Mouse (Mus musculus) embryo, embryonic 10.5 days (tissue): Measurements from ENCODE around the gene Qrfpr.
A peak's percentile ranks its signal among the peaks of the same experiment; 100 is the strongest.

ENCODE experiments used
- DNase-seq: peaks from one replicate; pipeline ENCODE4 v3.0.0-alpha.2; 2015; ENCODE audit warnings: low spot score

Qrfpr gene

DNA sequence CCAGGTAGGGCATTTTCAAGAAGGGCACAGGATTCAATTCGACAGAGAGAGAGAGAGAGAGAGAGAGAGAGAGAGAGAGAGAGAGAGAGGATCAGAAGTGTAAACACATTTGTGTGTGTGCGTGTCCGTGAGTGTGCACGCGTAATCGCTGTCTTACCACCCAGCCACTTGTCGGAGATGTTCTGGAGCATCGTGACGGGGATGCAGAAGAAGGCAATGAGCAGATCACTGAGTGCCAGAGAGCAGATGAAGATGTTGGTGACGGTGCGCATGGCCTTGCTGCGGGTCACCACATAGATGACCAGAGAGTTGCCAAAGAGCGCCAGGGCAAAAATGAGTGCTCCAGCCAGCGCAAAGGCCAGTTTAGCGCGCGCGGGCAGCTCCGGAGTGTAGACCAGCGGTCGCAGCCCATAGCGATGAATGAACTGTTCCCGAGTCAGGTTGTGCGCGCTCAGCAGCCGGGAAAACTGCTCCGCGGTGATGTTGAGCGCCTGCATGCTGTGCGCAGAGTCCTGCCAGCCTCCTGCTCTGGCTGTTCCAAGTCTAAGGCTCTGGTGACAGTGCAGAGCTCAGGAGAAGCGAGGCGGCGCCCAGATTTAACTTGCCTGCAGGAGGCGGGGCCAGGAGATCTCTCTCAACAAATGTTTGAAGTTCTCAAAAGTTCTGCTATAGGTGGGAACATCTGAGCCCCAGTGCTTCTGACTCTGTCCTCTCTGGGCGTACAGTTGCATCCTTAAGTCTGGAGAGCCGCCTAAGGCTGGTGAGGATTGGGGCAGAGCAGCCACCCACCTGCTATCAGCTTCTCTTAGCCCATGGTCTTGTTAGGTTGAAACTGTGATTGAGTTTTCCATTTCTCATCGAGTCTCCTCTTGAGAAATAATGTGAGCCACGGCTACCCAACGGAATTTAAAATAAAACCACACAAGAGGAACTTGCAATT is at the start of gene Qrfpr:
Gene Qrfpr (minus strand): TSS at position 571 of the 940 bp plus-strand sequence.
- peak; percentile 39 for DNase-seq

DNA sequence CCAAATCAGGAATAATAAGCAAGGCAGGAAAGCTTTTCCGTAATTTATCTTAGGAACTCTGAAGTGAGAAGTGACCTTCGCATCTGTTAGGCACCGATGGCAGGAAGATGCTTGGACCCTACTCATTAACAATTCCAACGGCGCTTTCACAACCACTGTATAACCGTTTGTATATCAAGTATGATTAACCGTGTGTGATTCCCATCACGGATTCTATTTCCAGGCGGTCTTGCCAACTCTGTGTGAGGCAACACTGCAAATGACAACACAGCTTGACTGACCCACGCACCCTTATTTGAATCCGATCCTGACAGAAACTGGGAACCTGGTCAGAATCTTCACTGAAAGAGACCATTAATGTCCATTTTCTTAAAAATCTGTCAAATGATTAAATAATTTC is 41.8 kb upstream of the Qrfpr start:
- no peak for DNase-seq

DNA sequence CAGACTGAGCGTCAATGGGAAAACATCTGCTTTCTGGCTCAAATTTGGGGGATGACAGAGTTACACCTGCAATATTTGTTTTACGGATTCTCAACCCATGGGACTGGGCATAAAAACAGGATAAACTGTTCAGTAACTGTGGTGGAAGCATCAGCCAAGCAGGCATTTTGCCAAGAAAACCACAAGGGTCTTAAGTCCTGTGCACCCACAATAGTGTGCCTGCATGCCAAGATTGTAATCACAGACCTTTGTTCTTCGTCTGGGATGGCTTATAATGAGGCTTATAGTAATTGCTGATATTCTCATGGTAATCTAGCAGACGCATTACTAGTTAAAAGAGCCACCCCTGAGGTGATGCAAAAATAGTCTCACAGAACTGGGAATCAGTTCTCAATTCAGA is 41.2 kb upstream of the Qrfpr start:
- DNase-seq = no peak

DNA sequence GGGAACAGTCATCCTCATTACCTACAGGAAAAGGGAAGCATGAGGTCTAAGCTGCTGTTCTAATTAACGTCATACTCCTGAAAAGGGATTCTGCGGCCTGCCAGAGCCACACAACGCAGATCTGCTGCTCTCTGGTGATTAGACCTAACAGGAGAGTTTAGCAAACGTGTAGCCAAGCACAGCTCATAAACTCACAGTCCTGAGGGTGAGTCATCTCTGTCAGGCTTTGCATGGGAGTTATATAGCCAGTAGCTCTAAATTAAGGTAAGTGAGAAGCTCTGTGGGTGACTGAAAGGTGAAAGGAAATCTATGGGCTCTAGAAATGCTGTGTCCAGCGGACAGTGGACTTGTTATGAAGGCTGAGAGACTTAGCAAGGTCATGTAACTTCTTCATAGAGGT is 28.5 kb upstream of the Qrfpr start:
- no peak for DNase-seq

DNA sequence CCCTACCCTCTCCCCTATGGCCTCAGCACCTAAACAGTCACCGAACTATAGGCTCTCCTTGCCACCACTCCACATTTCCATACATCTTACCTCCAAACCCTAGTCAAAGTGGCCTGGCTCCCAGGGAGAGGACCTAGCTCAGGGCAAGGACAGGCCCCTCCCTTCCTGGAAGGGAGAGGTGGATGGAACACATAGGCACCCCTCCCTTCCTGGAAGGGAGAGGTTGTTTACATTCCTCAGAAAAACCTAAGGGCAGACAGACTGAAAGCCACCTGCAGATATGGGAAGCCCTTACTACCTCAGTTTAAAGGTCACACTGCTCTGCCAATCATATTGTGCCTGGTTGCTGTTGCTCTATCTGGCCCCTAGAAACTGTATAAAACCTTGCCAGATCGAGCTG is 26.3 kb upstream of the Qrfpr start:
- DNase-seq = no peak

DNA sequence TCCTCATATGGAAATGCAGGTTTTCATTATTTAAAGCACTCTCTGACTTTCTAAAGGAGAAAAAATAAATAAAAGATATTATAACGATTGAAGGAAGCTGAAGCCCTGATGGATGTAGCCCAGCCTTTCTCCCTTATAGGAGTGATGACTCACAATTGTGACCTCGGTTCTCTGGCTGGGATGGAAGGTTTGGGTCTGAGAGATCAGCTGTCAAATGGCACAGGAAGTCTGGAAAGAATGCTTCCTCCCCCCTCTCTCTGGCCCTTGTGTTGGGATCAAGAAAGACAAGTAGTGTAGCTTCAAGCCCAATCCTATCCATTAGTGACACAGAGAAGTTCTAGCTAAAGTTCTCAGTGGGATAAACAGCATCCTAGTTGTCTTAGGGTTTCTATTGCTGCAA is 7.8 kb upstream of the Qrfpr start:
- no peak for DNase-seq

DNA sequence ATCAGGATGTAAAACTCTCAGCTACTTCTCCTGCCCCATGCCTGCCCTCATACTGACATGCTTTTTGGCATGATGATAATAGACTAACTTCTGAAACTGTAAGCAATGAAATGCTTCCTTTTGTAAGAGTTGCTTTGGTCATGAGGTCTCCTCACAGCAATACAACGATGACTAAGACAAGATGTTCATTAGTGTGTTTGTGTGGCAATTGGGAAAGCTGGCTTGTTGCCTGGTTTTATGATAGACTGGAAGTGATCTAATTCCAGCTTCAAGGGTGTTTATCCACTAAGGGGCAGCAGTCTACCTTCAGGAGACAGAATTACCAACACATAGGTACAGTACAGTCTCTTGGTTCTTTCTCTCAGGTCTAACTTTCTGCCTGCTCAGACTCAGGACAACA is 5.1 kb upstream of the Qrfpr start:
- DNase-seq = no peak

DNA sequence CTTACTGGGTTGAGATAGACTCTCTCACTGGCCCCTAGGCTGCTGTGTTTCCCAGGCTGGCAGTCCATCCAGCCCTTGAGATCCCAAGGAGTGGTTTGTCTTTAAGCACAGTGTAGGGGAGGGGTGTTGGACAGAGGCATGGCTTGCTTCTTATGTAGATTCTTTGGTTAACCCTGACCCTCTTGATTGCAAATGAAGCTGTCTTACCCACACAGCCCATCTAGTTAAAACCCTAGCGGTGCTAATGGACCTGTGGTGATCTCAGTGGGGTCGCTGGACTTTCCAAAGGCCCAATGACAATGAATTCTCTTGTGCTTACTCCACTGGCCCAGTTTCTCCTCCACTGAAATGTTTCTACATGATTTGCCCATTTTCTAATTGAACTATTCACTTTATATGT is 1.2 kb upstream of the Qrfpr start:
- no peak for DNase-seq

DNA sequence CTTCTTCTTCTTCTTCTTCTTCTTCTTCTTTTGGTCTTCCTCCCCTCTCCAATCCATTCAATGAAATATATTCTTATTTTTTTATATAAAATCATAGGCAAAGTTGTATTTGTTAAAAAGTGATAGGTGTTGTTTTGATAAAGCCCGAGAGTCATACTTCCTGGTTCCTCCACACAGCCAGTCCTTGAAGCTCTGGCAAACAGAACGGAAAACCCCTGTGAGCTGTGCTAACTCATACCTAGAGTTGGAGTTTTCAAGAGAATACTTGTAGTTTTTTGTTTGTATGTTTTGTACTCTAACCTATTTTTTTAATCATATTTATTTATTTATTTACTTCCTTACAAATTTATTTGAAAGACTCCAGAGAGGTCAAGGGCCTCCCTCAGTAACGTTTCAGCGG is 9.4 kb downstream of the Qrfpr start:
- DNase-seq = no peak

DNA sequence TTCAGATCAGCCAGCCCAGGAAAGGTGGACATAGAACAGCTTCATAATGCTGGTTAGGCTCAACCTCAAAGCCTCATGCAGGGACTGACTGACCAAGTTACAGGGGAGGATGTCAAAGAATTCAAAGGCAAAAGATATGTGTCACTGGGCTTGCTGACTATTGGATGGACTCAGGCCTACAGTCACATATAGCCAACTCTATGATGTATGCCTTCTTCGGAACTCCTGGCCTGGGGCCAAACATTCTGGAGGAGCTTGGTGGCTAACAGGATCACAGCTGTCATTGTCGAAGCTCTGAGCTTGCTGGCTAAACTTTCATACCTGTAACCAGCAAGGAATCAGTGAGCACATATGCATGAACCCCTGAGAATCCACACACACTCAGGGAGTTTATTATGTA is 11.2 kb downstream of the Qrfpr start:
- DNase-seq = no peak

DNA sequence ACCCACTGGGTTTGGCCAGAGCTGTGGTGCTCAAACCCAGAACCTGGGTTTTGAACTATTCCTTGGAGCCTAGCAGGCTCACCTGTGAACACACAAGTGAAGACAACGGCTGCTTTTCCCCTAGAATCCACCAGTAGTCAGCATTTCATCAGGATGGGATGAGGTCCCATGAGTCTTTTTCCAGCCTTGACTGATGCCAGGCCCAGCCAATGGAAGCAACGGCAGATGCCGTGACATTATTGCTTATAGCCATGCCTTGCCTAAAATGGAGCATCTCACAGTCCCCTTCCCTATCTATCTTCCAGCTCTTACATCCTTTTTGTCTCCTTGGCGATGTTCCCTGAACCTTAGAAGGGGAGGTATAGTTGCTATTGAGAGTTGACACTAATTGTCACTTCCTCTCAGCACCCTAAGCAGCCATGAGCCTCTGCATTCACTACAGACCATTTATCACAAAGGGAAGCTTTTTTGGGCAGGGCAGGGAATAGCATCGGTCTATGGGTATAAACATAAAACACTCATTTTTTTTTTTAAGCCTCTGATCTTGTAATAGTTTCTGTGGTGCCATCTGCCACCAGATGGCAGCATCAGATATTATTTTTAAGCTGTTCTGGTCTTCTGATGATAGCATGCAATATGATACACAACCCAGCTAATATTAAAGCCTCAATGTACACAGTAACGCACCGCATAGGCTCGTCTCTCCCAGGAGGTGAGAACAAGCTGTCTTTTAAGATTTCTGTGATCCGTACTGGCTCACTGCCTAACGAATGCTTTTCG is 12.1 kb downstream of the Qrfpr start:
- peak; percentile 69 for DNase-seq

DNA sequence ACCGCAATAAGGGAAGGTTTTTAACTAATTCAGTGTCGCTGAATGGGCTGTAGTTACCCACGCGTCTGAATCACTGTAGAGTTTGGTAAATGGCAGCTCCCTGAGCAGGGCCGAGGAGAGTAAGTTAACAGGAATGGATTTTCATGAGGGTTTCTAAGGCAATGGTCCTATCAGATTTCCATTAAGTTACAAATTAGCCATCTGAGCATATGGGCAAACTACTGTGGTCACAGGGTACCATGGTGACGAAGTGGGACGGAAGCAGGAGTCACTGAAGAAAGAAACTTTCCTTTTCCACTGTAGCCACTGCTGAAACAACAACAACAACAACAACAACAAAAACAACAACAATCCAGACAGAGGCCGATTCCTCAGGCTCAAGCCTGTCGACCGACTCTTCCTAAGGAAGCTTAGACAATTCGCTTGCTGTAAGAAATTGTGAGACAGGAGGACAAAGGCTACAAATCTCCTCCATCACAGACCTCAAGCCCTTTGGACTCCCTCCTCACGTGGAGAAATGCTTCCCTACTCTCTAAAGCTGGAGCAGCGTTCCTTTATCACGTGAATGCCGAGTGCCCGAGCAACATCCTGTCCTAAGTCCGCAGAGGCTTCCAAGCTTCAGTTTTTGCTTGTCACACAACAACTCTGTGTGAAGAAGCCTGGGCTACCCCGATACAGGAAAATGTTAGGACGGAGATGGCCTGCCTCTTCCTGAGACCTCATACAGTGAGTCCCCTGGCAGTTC is 14.4 kb downstream of the Qrfpr start:
- DNase-seq = no peak

DNA sequence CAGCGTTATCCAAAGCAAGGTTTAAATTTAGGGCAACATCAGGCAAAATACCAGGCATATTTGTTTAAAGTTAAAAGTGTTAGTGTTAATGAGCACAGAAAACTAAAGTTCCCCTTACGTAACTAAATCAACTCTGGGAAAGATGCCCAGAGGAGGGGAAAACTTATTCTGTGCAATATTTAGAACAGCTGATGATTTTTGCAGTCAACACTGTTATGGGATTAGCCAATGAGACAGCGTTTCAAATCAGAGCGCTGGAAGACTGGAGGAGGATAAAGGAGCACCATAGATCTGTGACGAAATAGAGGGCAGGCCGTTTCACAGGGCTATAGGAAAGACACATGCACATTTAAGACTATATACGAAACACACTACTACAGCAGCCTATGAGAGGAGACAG is 19.2 kb downstream of the Qrfpr start:
- DNase-seq = no peak

DNA sequence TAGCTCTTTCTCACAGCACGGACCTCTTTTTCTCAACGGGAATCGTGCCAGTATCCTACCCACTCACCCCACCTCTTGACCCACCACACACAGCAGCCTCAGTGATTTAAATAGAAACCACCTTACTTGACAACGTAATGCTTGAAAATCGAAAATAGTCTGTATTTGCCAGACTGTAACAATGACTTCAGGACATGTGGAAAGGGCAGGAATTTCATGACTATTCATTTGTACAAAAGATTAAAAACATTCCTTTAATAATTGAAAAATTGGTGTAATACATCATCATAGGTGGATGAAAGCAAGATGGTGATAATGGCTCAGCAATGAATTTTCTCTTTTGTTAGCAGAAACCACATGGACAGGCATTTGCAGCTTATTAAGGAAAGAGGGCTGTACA is 21.0 kb downstream of the Qrfpr start:
- DNase-seq = no peak

DNA sequence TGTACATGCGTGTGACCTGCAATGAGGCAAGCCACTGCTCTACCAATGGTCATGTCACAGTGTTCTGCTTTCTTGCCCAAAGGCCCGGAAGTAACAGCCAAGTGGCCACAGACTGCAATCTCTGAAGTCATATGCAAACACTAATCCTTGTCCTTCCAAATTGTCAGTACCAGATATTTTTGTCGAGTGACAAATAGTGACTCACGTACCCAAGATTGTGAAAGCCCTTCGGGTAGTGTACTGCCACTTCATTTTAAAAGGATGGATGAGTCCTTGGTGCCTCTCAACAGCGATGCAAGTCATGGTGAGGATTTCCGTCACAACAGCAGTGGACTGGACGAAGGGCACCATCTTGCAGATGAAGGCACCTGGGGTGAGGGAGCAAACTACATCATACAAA is 32.9 kb downstream of the Qrfpr start:
- DNase-seq = no peak

DNA sequence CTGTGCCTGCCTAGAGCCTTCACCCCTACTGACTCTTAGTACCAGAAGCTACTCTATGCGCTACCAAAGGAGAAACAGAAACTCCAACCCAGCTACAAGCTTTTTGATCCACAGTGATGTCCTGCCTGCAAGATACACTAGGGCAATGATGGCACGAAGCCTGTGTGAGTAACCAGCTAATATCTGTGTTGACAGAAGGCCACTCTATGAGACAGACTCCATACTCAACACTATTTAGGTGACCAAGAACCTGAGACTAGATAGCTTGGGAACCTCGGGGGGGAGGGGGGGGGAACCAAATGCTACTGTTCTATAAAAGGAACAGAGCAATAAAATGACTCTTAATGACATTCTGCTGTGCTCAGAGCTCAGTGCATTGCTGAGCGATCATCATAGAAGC is 35.6 kb downstream of the Qrfpr start:
- no peak for DNase-seq

DNA sequence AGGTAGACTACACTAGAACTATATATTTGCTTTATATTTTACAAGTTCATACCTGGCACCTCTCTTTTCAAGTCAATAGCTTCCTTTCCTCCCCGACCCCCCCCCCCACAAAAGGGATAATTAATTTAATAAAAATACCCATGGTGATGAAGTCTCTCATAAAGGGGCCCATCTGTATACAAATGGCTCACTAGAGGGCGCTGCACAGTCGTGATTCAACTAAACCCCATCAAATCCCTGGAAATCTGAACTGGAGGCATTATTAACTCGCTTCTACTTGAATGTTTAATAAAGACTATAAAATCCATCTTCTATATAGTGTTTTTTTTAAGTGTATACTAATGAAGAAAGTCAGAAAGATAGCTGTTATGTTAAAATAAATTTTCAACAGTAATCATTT is 40.6 kb downstream of the Qrfpr start:
- DNase-seq = peak; percentile 83

DNA sequence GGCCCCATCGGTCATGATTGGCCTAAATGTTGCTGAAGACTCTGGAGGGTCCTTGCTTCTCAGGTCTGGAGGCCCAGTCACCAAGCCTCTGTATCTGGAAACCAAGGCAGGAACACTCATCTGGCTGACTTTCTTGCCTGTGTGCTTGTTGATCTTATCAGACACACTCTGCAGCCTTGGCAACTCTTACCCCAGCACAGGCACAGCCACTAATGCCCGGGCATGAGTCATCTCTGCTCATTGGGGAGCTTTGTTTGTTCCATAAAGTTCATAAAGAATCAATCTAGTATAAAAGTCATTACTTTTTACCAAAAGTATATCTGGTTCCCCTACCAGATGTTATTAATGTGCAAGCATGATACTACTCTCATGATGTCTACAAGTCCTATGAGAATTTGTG is 48.4 kb downstream of the Qrfpr start:
- DNase-seq = no peak

DNA sequence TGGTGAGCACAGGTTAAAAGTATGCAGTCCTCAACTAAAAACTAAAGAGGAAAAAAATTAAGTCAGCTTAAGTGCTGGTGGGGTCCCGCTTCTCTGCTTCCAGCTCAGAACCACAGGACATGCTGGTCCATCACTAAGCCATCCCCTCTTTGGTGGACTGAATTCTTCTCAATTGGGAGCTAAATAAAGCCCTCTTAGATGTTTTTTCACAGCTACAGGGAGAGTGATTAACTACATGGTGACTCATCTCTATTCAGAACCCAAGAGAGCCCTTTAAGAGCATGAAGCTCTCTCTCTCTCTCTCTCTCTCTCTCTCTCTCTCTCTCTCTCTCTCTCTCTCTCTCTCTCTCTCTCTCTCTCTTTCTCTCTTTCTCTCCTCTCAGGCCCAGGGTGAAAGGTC is 50.8 kb downstream of the Qrfpr start:
- no peak for DNase-seq

DNA sequence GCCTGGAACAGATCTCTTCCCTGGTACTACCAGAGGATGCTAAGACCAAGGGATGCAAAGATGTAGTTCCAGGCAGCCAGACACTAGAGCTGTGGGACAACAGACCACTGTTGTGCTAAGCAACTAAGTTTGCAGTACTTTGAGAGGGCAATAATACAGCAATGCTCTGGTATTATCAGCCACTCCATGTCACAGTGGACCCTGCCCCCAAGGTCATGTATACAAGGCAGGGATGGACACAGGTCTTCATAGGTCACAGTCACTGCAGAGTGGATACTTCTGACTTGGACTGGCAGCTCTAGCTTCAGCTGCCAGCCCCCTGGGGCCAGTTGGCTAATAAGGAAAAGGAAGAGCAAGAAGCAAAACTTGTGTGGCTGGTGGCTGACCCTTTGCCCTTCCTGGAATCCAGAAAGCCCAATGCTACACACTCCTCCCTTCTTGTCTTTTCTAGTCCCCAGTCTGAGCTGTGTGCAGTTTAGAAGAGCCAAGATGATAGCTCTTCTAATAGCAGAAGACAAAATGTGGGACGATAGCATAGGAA is 51.4 kb downstream of the Qrfpr start:
- no peak for DNase-seq

DNA sequence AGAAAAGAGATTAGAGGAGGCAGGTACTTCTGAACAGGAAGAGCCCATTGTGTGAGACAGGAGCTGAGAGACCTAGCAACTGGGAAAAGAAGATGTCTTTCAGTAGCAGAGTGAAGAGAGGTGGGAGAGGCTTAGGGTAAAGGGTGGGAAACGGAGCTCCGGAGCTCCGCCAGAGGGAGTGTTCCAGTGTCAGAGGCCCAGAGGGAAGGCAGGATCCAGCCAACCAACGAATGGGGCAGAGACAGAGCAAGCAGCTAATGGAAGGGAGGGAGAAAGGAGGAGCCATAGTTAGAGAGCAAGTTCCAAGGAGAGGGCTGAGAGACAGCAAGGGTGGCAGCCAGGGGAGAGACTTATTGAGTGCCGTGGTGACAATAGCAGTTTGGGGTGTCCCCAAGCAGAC is 66.8 kb downstream of the Qrfpr start:
- DNase-seq = peak; percentile 28

DNA sequence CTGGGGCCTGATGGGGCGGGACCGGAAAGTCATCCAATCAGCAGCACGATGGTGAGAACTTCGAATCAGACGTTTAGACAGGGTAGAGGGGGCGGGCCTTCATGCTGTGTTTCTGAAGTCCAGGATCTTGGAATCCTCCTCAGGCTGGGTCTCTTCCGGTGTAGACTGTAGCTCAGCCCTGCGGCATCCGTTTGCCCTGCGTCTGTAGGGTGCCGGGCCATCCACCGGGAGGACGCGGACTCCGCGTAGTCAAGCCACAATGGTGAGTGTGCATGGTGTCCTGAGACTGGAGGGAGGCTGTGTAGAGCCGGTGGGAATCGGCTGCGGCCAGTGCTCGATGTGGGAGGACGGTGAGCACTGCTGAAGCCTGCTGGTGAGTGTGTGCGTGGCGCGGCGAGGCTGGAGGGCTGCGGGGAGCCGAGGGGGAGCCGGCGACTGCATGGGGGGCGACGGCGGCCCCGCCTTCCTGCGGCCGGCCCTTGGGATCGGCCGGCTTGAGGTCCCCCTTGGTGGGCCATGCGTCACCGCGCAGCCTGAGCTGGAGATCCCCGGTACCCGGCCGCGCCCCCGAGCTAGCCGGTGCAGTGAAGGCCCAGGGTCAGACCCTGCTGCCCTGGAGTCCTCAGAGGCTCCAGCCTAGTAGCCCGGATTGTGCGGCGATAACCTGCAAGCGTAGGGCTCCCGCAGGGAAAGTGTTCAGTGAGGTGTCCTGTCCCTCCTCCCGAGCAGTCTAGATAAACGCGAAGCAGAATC is 71.0 kb downstream of the Qrfpr start, which contains the start of gene D3Ertd254e:
Gene D3Ertd254e (plus strand): TSS at position 84 of the 753 bp plus-strand sequence.
- DNase-seq = peak; percentile 97
